Mouse (Mus musculus) cerebellum, adult 2 months (tissue): ENCODE data around the gene Igfbp7. TPM values are rescaled to one million over a fixed set of nuclear protein-coding genes. Genes with fewer than 3 reads are reported as not detected.
"Not testable (repeated sequence)": the region's sequence is repeated elsewhere in the genome, so short reads cannot be mapped to it uniquely, and the experiment has no call there.

Source experiments
- DNase-seq, 2 experiments: peaks; one replicate each; pipeline ENCODE4 v3.0.0; 2021
- H3K27ac ChIP-seq: fragments of 200-500 bp; 2 replicates; pipeline ENCODE4 v1.5.1; 2012; ENCODE audit warnings: low read length, control low read depth, inconsistent platforms; ENCODE audit not compliant: insufficient read depth
- H3K27me3 ChIP-seq: fragments of 200-500 bp; 2 replicates; pipeline ENCODE4 v1.6.1; 2012; ENCODE audit warnings: inconsistent platforms, mild to moderate bottlenecking, low read length, moderate library complexity; ENCODE audit not compliant: control insufficient read depth, insufficient read depth
- H3K4me1 ChIP-seq: fragments of 200-500 bp; 2 replicates; pipeline ENCODE4 v1.6.1; 2011; ENCODE audit warnings: low read length; ENCODE audit not compliant: control insufficient read depth, insufficient read depth
- H3K4me3 ChIP-seq: fragments of 200-500 bp; replicated peaks from 2 replicates; pipeline ENCODE3; 2011; ENCODE audit warnings: mild to moderate bottlenecking, low read depth, low read length, control low read depth; ENCODE audit not compliant: insufficient read depth
- CTCF ChIP-seq: fragments of 200-500 bp; IDR thresholded peaks from 2 replicates; pipeline ENCODE4 v1.5.1; 2011; ENCODE audit warnings: low read depth, mild to moderate bottlenecking, control low read depth, low read length, moderate library complexity, borderline replicate concordance; ENCODE audit not compliant: insufficient read depth
- POLR2A ChIP-seq: fragments of 200-500 bp; IDR thresholded peaks from 2 replicates; pipeline ENCODE4 v1.6.1; 2011; ENCODE audit warnings: low read length, control low read depth, borderline replicate concordance; ENCODE audit not compliant: insufficient read depth
- WGBS: fragments of 180-500 bp; shearing (Covaris S2); methylation state at CpG from one replicate; pipeline ENCODE4 v1.1.7; 2018; 5-methylcytosine and 5-hydroxymethylcytosine counted together
- polyA plus RNA-seq: library from polyadenylated mRNA; depleted of rRNA; stranded (reverse); fragments of >200 nt; gene quantifications from 2 replicates; pipeline ENCODE4 v1.2.3, GENCODE M21; 2012

Igfbp7 gene
- polyA plus RNA-seq, 1 experiment, result 82.5 TPM

DNA sequence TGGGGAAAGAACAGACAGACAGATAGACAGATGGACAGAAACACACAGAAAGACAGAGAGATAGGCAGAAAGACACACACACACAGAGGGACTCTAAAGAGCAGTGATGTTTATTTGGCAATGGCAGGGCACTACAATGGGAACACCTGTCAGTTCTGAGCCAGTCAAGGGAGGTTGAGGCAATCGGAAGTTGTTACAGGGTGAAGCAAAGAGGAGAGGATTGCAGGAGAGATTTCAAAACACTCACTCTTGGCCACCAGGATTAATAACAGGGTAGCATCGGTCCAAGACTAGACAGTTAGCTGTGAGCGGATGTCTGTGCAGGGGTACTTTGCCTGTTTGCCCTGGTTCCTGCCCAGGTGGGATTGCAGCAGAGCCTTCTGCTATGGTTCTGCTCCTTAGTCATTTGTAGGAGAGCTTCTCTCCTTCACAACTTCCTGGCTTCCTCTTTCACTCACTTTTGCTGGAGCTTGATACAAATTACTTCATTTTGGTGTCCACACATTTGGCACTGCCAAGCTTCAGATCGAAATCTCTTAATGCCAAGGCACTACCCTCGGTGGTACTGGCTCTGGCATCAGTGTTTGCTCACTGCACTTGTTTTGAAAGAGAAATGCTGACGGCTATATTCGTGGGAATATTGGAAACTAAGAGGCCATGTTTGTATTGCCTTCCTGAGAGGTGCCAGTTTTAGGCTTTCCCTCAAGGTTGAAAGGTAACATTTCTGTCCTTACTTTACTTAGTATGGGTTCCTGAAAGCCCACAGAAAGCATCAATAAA is 18.1 kb upstream of the Igfbp7 start:
- TF ChIP-seq POLR2A (no peak), CTCF (no peak)
- WGBS, result 53% methylated on average over 7 of the region's 7 CpGs
- Histone ChIP-seq H3K4me3 (no peak overlapping the region), H3K4me1 (no peaks in the 10 kb centered on the region), H3K27ac (no peak overlapping the region), H3K27me3 (no peaks in the 10 kb centered on the region)
- DNase-seq, result no peak

DNA sequence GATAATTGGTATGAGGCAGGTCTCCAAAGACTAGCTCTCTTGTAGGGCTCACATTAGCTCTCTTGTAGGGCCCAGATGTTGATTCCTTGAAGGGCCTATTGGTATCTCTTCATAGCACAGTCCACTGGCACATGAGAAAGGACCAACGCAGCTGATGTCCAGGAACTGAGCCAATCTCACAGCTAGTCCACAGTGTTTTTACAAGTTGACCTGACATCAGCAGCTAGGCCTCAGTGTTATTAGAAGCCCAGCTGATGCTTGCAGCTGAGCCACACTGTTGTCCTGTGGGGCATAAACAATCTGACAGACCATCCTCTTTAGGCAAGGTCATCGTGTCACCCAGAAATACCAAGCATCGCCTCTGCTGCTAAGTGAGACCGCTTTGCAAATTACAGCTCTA is 11.7 kb upstream of the Igfbp7 start:
- not testable (repeated sequence) for H3K27ac ChIP-seq, H3K27me3 ChIP-seq, H3K4me3 ChIP-seq, DNase-seq, H3K4me1 ChIP-seq
- 33% methylated on average over 4 of the region's 4 CpGs for WGBS

DNA sequence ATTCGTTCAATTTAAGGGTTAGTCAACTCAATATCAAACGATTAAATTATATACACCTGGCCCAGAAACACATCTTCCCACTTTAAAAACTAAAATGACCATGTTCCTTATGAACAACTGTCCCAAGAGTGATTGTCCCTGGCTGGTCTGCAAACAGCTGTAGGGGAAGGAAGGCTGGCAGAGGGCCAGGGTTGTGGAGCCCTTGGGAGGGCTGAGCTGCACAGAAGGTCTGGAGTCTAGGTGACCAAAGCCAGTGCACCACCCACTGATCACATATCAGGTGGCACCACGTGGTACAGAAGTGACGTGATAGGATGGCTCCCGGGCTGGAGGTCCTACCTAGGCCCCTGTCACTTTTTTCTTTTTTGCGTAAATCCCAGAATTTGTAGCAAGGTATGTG is 8.2 kb upstream of the Igfbp7 start:
- DNase-seq, result no peak
- Histone ChIP-seq H3K27ac (no peak overlapping the region), H3K4me1 (no peaks in the 10 kb centered on the region), H3K4me3 (no peak overlapping the region), H3K27me3 (no peaks in the 10 kb centered on the region)
- WGBS, result 81% methylated on average over 6 of the region's 6 CpGs
- no peak for TF ChIP-seq POLR2A
- no peak for TF ChIP-seq CTCF

DNA sequence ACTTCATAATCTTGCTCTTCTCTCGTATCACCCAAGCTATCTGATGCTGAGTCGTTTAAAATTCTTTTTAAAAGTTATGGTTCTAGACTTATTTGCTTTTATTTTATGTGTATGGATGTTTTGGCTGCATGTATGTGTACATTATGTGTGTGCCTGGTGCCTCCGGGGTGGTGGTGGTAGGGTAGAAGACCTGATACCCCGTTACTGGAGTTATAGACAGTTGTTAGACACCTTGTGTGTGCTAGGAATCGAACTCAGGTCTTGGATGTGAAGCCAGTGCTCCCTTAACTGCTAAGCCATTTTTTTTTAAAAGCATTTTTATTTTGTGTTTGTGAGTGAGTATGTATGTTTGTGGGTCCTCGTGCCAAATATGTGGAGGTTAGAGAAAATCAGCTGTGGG is 689 bp upstream of the Igfbp7 start:
- Histone ChIP-seq H3K4me3 (no peak overlapping the region), H3K27ac (no peak overlapping the region), H3K4me1 (no peaks in the 10 kb centered on the region), H3K27me3 (peaks cover 2% of the 10 kb centered on the region; the same call in 1 of the 2 replicates)
- TF ChIP-seq POLR2A (no peak), CTCF (no peak)
- WGBS, result 93% methylated on average over 6 of the region's 6 CpGs
- DNase-seq, result no peak

DNA sequence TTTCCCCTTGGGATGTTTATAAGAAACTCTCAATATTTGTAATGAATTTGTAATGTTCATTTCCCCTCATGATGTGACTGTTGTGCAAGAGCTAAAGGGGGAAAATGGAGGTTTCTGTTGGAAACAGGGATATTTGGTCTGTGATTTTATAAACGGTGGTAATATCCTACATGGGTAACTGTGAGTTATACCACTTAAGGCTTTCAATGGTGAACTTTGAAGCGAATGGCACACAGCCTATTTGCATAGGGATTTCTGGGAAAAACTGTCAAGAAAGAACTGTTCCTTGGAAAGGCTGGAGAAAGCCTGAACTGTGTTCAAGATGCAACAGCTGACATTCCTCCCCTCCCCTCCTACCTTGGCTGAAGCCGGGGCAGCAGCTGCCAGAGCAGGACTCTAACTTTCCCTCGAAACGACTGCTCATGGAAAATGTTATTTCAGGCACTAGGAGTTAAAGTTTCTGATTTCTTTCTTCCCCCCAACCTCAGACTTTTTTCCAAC is 1.4 kb downstream of the Igfbp7 start:
- Histone ChIP-seq H3K4me3 (no peak overlapping the region), H3K27ac (no peak overlapping the region), H3K27me3 (peaks cover 2% of the 10 kb centered on the region; the same call in 1 of the 2 replicates), H3K4me1 (no peaks in the 10 kb centered on the region)
- TF ChIP-seq CTCF, result no peak
- TF ChIP-seq POLR2A, result no peak
- 24% methylated on average over 5 of the region's 5 CpGs for WGBS
- DNase-seq, result no peak

DNA sequence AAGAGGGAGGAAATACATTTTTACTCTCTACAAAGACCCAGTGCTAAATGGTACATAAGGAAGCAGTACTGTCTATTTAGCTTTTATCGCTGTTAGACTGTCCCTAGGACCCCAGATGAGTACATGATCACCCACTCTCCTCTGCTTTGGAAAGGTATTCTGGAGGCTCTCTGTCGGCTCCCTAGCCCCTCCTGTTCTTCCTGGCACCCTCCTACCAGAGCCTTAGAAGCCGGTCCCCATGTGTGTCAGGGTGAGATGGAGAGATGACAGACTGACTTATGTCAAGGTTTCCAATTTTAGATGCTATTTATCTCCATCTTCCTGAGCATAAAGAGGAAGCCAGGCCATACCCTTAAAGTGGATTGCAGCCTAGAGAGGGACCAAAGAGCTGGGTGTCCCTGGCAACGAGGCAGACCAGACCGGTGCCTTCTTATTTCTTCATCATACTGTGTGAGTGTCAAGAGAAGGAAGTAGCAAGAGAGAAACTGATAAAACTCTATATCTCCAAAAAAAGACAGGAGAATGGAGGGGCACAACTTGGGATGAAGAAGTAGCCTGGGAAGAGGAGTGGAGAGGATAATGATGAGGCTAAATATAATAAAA is 2.3 kb downstream of the Igfbp7 start:
- TF ChIP-seq POLR2A (no peak), CTCF (no peak)
- Histone ChIP-seq H3K4me3 (no peak overlapping the region), H3K4me1 (no peaks in the 10 kb centered on the region), H3K27ac (no peak overlapping the region), H3K27me3 (peaks cover 2% of the 10 kb centered on the region; the same call in 1 of the 2 replicates)
- no peak for DNase-seq
- WGBS, result 43% methylated on average over 5 of the region's 5 CpGs

DNA sequence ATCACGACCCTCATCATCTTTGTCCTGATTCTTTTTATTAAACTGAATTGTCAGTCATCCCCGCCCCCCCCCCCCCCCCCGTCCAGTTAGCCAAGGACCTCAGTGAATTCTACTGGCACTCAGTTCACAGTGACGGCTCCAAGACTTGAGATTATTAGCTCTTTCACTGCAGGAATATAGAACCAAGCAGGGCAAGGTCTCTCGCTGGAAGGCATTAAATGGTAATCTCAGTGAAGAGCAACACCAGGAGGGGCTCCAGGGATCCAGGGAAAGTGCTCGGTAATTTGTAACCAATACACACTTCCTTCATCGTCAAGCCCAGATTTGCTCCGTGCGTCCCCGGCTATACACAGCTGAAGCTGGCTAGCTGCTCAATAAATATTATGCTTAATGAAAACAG is 2.9 kb downstream of the Igfbp7 start:
- Histone ChIP-seq H3K4me1 (no peaks in the 10 kb centered on the region), H3K27me3 (peaks cover 2% of the 10 kb centered on the region; the same call in 1 of the 2 replicates), H3K27ac (no peak overlapping the region), H3K4me3 (no peak overlapping the region)
- WGBS, result 52% methylated on average over 10 of the region's 10 CpGs
- no peak for TF ChIP-seq CTCF
- no peak for TF ChIP-seq POLR2A
- no peak for DNase-seq

DNA sequence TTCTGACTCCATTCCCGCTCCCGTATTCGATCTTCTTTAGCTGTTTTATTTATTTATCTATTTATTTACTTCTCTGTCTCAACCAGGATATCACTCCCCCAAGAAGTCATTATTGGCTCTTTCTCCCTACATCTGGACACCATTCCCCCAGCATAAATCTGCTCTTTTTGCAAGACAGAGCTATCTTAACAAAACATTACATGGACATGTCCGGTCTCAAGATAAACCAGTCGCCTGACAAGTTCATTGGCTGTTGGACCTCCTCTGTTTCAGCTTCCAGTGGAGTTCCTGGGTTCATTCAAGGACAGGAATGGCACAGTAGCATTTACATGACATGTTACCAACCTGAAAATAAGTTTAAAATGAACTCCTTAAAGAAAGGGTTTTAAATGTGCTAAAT is 4.9 kb downstream of the Igfbp7 start:
- WGBS, result 84% methylated on average over 5 of the region's 5 CpGs
- peaks cover 2% of the 10 kb centered on the region; the same call in 1 of the 2 replicates for H3K27me3 ChIP-seq
- TF ChIP-seq CTCF (no peak), POLR2A (no peak)
- no peak for DNase-seq
- no peak overlapping the region for H3K4me3 ChIP-seq
- H3K27ac ChIP-seq, result no peak overlapping the region
- H3K4me1 ChIP-seq, result no peaks in the 10 kb centered on the region
